In genomic region chrX:20356309-20356708, GRCm38 (mm10) we compare ENCODE assay signal across 19 mouse cellular contexts. TPM values are rescaled to one million over a fixed set of nuclear protein-coding genes. Genes with fewer than 3 reads are reported as not detected.
DNase-seq lines count a peak whose midpoint lies in the region; ATAC-seq and TF ChIP-seq lines count a peak whose summit lies in the region.
"Had no signal": no experiment of that assay in that cellular context is flagged by ENCODE, and none has a peak within 500 bp of the region (broad histone marks: within the 10 kb centered on the region; RNA-seq: fewer than 3 reads in every experiment).

No protein-coding gene starts in this region.

- H3K36me3 ChIP-seq in ES-E14 (ENCODE audit: control insufficient read depth, insufficient read depth, low read length, poor library complexity, severe bottlenecking) = no peaks in the 10 kb centered on the region
- H3K36me3 ChIP-seq in liver, embryonic 13.5 days = no peaks in the 10 kb centered on the region
- H3K36me3 ChIP-seq: heart, embryonic 10.5 days; limb, embryonic 12.5 days; lung, embryonic 15.5 days had no signal

- H3K4me3 ChIP-seq in ES-E14 (ENCODE audit: insufficient read depth in 1 of 2, low read depth in 1 of 2, low read length in 2 of 2, poor library complexity in 1 of 2, severe bottlenecking in 1 of 2) = no peak overlapping the region
- no peak overlapping the region for H3K4me3 ChIP-seq in liver, embryonic 13.5 days (replicated peaks)
- H3K4me3 ChIP-seq: heart, embryonic 10.5 days; limb, embryonic 12.5 days; lung, embryonic 15.5 days had no signal

- DNase-seq in left cerebral cortex, postnatal 4 days = peak; percentile 0
- DNase-seq in left cerebral cortex, postnatal 25 days (ENCODE audit: low spot score in 2 of 2) = no peak
- DNase-seq in ES-E14 (ENCODE audit: low read depth, low spot score) (peak; percentile 38), ZHBTc4 (ENCODE audit: low read depth, low spot score) (peak; percentile 81)
- DNase-seq in liver, embryonic 13.5 days = peak; percentile 0
- DNase-seq in adrenal gland, adult (ENCODE audit: inconsistent age in 2 of 2, low spot score in 1 of 2) = no peak
- no peak for DNase-seq in T-cell, adult 2 months (ENCODE audit: low spot score)
- DNase-seq in frontal cortex, postnatal 10 days (ENCODE audit: low spot score in 2 of 2) = no peak
- DNase-seq: adrenal gland, adult 2 months; cerebellum, adult 9-10 months; gastrocnemius, postnatal 36 days; heart, postnatal 14 days; kidney, adult 8-10 months; spleen, adult 18-20 months; thymus, postnatal 14 days had no signal

- ATAC-seq in liver, embryonic 13.5 days (ENCODE audit: low read depth) = peak; percentile 66
- ATAC-seq: Patski had no signal

- no peak overlapping the region for H3K9ac ChIP-seq in ES-E14 (ENCODE audit: insufficient read depth, low read depth, low read length, poor library complexity, severe bottlenecking)
- no peak overlapping the region for H3K9ac ChIP-seq in liver, embryonic 13.5 days
- H3K9ac ChIP-seq: limb, embryonic 12.5 days; lung, embryonic 15.5 days had no signal

- no peaks in the 10 kb centered on the region for H3K4me1 ChIP-seq in ES-E14 (ENCODE audit: control insufficient read depth in 2 of 2, insufficient read depth in 2 of 2, low read length in 2 of 2, poor library complexity in 1 of 2)
- H3K4me1 ChIP-seq in liver, embryonic 13.5 days (replicated peaks) = no peaks in the 10 kb centered on the region
- H3K4me1 ChIP-seq: heart, embryonic 10.5 days; limb, embryonic 12.5 days; lung, embryonic 15.5 days had no signal

- in situ Hi-C loops in ES-E14 (cut with MboI; ENCODE audit: low sequenced_read_pairs in 2 of 2, unreplicated experiment in 2 of 2) = no loop called here

- WGBS in liver, embryonic 13.5 days (ENCODE audit: insufficient replicate concordance) = 15% methylated on average over 3 of the region's 3 CpGs

- intact Hi-C loops in left cerebral cortex, postnatal 4 days (cut with DNase I) = no loop called here
- intact Hi-C loops in left cerebral cortex, postnatal 25 days (cut with DNase I) = no loop called here

- no peaks in the 10 kb centered on the region for H3K27me3 ChIP-seq in liver, embryonic 13.5 days
- H3K27me3 ChIP-seq: limb, embryonic 12.5 days; lung, embryonic 15.5 days had no signal

- no peaks in the 10 kb centered on the region for H3K9me3 ChIP-seq in ES-E14 (ENCODE audit: control insufficient read depth, insufficient read depth, low read depth, low read length)
- no peaks in the 10 kb centered on the region for H3K9me3 ChIP-seq in liver, embryonic 13.5 days (replicated peaks)
- H3K9me3 ChIP-seq: heart, embryonic 10.5 days; limb, embryonic 12.5 days; lung, embryonic 15.5 days had no signal

- H3K27ac ChIP-seq in ES-E14 (ENCODE audit: insufficient read depth, low read depth, low read length, poor library complexity, severe bottlenecking) = peak overlapping the region; percentile 62; the same call in 1 of the 2 replicates
- H3K27ac ChIP-seq in liver, embryonic 13.5 days = no peak overlapping the region
- H3K27ac ChIP-seq: heart, embryonic 10.5 days; limb, embryonic 12.5 days; lung, embryonic 15.5 days had no signal

- H3K4me2 ChIP-seq in liver, embryonic 13.5 days = no peak overlapping the region
- H3K4me2 ChIP-seq: limb, embryonic 12.5 days; lung, embryonic 15.5 days had no signal

TF ChIP-seq in ES-E14, 5 proteins besides CTCF, POLR2A, EP300 and RAD21:
- TF ChIP-seq ZNF384 (IDR thresholded peaks at IDR 0.05; ENCODE audit: low read depth, low read length) = no peak
- TF ChIP-seq ZC3H11A (IDR thresholded peaks at IDR 0.05; ENCODE audit: borderline replicate concordance, low read depth, low read length) = no peak
- TF ChIP-seq CHD2 (IDR thresholded peaks at IDR 0.05; ENCODE audit: low read depth, low read length) = no peak
- no peak for TF ChIP-seq MAFK (IDR thresholded peaks at IDR 0.05; ENCODE audit: insufficient read depth, low read depth, low read length)
- no peak for TF ChIP-seq HCFC1 (IDR thresholded peaks at IDR 0.05; ENCODE audit: borderline replicate concordance, insufficient read depth, low read length)

RNA-seq across cellular contexts. Expression of gene Rp2, which starts 8.0 kb away (rescaled TPM):
- total RNA-seq in left cerebral cortex, postnatal 4 days (2021) = 10 to 100 TPM; 15.6 to 17.5 TPM
- 10 to 100 TPM; 15.1 to 15.9 TPM for total RNA-seq in left cerebral cortex, postnatal 25 days (2021)
- total RNA-seq in ES-E14 (2012; rRNA removed) = 17.9 and 22.3 TPM in 2 replicates
- polyA plus RNA-seq in liver, embryonic 13.5 days (2015; fragmentation: Nextera tagmentation; extraction: Ambion mirVana) = 10.2 and 13.1 TPM in 2 replicates

Comparison
In these comparisons a context has a peak if more than half of its experiments do, and no peak if none do; other contexts are left out.
1. DNase-seq: peak in left cerebral cortex, postnatal 4 days (single experiment), ES-E14 (single experiment), ZHBTc4 (single experiment) and liver, embryonic 13.5 days (single experiment); none in left cerebral cortex, postnatal 25 days (0 of 2), adrenal gland, adult (0 of 2), T-cell, adult 2 months (single experiment) and frontal cortex, postnatal 10 days (0 of 2).